Mouse (Mus musculus): ENCODE measurements around the gene Grin2a.

The Grin2a gene

DNA sequence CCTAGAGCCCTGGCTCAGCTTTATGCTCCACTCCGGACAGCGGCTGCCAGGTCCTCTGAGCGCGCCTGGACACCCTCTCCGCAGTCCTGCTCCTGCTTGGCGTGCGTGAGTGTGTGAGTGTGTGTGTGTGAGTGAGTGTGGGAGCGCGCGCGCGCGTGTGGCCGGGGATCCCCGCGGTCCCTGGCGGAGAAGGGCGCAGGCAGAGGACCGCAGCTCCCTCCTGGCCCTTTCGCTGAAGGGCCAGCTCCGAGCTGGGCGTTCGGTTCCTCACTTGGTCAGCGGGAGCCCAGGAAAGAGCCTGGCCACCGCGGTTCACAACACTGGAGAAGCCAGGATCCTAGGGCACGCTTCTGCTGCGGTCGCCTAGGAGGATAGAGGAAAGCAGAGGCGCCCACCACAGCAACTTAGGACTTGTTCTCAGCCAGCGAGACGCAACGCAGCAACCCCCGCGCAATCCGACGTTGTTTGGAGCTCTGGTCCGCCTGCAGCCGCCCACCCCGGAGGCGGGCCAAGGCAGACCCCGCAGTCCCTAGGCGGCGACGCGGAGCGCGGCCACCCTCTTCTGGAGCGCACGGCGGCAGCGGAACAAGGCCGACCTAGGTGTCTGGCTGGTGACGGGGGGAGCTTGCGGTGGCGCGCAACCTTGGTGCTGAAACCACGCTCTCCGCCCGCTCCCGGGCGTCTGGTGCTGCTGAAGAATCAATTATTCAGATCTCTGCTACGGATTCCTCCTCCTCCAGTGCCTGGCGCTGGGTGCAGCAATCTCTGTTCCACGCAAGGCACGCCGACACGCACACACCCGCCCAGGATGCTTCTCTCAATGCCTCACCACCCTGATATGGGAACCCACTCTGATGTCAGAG lies at the start of gene Grin2a:
Gene Grin2a, minus strand, starts transcription at position 610 of the 863 bp plus-strand sequence.
- peak; percentile 31 for DNase-seq (ENCODE audit: low spot score)

DNA sequence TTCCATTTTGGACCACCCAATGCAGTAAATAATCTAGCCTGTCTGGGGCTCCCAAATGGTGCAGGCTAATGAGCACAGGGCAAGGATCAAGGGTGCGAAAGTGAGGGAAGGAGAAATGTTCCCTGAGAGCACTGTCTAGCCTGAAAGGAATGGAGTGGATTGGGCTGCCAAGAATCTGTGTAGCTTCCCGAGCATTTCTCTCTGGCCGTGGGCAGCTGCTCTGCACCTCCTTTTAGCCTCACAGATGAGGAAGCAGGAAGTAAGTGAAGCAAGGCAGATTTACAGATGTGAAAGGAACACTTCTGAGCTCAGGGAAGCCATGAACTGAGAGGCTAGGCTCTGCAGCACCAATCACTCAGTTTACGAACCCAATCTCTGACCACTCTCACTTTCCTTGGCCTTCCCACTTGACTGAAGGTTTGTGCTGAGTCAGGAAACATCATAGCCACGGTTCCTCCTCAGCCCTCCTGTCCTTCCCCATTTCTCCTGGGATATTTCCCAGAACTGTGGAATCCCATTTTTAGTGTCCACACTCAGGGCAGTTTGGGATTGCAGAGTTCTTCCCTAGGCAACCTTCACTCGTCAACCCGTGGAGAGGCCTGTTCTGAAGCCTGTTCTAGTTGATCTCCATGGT lies 40.3 kb upstream of the Grin2a start:
- no peak for DNase-seq (ENCODE audit: low spot score)

- DNase-seq (ENCODE audit: low spot score), result no peak
These were observed 38.1 kb upstream of the Grin2a start for GRCm38 (mm10) chr16:10033416-10033979.

DNA sequence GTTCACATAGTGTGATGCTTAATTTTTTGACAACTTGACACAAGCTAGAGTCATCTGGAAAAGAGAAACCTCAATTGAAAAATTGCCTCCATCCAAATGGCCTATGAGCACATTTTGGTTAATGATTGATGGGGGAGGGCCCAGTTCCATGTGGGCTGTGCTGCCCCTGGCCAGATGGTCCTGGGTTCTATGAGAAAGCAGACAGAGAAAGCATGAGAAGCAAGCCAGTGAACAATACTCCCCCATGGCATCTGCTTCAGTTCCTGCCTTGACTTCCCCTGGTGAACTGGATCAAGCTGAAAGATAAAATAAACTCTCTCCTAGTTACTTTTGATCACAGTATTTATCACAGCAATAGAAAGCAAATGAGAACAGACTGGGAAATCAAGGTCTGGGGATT lies 36.5 kb upstream of the Grin2a start:
- DNase-seq (ENCODE audit: low spot score), result no peak

DNA sequence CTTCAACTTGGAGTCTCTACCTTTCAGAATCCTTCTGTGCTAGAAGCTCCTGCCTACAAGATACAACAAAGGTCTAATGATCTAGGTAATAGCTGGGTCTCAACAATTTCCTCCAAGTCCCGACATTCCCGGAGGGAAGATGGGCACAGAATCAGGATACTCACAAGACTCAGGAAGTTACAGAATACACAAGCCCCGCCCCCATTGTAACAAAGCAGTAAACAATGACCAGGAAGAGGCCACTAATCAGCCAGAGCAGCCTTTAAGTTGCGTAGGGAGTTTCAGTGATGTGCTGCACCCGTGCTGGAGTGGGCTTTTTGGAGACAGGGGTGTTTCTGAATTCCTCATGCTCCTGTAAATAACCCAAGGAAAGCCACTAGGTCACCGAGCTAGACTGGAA lies 31.4 kb upstream of the Grin2a start:
- DNase-seq (ENCODE audit: low spot score), result no peak

GRCm38 (mm10) chr16:10009743-10010142 lies 14.4 kb upstream of the Grin2a start:
- DNase-seq (ENCODE audit: low spot score), result no peak

- no peak for DNase-seq (ENCODE audit: low spot score)
These were observed 10.2 kb upstream of the Grin2a start for GRCm38 (mm10) chr16:10005606-10006005.

- no peak for DNase-seq (ENCODE audit: low spot score)
These were observed 8.7 kb upstream of the Grin2a start for GRCm38 (mm10) chr16:10004096-10004495.

DNA sequence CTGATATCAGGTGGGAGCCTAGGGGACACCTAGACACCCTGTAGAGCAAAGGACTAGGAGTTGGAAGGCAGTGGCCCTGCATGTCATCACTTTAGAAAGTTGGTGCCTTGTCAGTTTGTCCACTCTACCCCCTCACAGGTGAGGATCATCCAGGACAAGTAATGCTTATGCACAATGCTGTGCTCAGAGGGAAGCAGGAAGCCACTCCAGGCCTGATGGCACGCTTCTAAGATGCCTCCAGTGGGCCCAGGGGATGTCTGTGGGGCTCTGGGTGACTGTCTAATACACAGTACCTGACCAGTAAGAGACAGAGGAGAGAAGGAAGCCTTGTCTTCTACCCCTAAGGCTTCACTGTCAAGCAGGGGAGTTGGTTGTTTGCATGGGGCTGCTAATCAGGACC lies 7.6 kb upstream of the Grin2a start:
- DNase-seq (ENCODE audit: low spot score), result no peak

DNA sequence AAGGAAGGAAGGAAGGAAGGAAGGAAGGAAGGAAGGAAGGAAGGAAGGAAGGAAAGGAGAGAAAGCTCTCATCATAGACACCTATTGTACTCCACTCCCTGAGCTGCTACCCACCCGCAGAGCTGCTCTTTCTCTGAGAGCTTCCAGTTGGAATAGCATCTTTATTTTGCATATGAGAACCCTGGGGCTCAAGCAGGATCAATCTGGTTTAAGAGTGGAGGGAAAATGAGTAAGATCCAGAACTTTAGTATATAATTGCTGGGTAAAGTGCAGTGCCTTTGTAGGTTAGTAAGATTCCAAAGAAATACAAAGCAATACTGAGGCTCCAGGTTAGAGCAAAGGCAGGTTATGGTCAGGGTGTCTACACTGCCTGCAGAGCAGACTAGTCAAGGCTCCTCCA lies 6.2 kb upstream of the Grin2a start:
- no peak for DNase-seq (ENCODE audit: low spot score)

- DNase-seq (ENCODE audit: low spot score), result no peak
These were observed 4.6 kb upstream of the Grin2a start for GRCm38 (mm10) chr16:9999926-10000325.

DNA sequence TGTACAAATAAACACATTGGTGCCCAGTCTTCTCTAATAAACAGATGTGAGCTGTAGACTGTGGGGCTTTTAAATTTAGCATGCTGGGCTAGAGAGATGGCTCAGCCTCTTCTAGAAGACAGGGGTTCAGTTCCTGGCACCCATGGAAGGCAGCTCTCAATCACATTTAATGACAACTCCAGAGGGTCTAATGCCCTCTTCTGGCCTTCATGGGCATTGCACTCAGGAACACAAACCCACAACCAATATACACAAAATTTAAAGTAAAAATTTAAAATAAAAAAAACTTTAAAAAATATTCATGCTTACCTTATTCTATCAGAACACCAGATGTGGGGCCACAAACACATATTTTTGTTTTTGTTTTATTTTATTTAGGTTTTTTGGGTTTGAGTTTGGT lies 2.6 kb upstream of the Grin2a start:
- no peak for DNase-seq (ENCODE audit: low spot score)

DNA sequence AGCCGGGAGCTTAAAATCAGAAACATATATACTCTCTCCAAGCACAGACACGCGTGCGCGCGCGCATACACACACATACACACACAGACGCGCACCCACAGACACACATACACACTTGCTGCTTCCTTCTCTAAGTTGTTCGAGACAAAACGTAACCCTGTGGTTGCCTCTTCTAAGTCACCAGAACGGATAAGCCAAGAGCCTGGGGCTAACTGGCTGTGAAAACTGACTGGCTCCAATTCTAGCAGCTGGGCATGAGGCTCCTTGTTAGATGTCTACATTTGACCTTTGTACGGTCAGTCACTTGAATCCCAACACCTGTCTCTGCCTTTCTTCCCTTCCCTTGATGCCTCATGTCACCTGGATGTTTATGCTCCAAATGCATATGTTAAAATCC lies 452 bp upstream of the Grin2a start:
- DNase-seq (ENCODE audit: low spot score), result no peak

DNA sequence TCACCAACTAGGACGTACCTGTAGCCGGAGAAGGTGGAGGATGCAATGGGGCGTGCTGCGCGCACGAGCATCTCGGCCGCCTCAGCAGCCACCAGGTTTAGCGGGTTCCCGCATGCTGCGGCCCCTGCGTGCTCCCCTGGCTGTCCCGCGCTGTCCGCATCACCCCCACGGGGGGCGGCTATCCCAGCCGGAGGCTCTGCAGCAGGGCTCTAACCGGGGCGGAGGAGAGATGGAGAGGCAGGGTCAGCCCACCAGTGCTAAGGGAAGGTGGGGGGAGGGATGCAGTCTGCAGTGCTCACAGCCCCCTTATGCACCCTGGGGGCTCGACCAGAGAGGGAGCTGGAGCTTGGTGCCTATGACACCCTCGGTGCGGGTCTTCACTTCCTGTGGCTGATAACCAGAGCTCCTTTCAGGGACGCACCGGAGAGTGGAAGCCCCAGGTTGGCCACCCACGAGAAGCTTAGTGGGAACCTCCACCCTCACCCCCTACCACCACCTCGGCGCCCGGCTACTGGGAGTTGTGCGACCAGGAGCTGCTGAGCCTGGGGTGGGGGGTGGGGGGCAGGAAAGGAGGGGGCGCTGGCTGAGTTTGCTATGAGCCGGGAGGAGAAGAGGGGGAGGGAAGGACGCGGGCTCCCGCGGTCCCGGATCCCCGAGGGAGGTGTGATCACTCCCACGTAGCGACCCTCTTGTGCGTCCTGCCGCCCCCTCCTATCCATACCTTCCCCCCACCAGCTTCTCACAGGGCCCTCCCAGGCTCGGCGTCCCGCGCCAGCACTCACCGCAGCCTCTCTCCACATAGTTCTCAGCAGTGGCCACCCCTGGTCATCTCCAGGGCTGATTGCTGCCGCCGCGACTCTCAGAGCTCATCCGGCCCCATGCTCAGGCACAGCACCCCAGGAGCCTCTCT lies 1.1 kb downstream of the Grin2a start:
- no peak for DNase-seq (ENCODE audit: low spot score)

DNA sequence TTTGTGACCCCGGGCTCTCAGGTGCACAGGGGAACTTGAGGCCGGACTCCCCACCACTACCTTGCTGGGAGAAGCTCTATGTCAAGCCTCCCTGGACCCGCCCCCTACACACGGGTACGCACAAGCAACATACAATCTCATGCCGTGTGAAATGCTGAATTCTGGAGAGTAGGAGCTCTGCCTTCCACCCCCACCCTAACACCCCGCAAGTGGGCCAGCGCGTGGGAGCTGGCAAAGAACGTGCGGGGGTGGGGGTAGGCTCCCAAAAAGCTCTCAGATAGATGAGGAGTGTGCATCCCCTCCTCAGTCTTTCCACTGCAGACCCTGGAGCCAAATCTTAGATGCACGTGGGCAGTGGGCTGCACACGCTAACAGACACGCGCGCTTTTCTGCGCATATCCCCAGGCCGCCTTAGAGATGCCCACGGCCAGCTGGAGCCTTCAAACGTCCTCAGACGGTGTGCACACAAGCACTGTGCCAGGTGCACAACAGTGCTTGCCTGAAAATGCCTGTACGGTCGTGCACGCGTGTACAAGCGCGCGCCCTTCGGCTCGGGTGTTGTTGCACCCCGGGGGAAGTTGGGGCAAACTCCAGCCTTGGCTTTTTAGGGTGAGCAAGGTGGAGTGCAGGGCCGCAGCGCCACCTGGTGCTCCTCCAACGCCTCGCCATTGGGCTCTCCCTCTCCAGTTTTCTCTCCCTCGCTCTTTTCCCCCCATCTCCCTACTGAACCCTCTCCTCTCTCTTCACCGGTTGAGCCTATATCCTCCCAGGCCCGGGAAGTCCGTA lies 1.9 kb downstream of the Grin2a start:
- DNase-seq (ENCODE audit: low spot score), result peak; percentile 79

GRCm38 (mm10) chr16:9992773-9993221 lies 2.6 kb downstream of the Grin2a start:
- DNase-seq (ENCODE audit: low spot score), result peak; percentile 8

DNA sequence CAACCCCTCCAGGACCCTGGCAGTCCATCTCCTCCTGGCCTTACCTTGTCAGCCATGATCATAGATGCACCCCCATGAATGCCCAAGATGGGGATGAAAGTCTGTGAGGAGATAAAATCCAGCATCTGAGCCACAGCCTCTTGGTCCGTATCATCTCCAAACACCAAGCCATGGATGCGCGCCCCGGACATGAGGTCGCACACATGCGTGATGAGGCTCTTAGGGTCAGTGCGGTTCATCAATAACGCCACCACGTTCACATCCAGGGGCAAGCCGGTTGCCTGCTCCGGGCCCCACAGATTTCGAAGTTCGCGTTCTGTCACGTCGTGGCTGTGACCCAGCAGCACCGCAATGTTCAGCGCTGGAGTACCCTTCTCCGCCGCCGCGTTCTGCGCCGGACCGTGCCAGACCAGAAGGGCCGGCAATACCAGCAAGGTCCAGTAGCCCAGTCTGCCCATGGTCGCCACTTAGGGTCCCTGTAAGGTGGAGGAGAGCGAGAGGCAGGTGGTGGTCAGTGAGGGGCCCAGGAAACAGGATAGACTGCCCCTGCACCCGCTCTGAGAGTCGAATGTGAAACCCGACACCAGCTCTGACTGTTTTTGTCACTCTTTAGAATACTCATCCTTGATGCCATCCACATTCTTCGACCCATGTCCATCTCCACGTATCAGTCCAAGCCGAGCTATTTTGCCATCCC lies 3.1 kb downstream of the Grin2a start:
- DNase-seq (ENCODE audit: low spot score), result no peak

- no peak for DNase-seq (ENCODE audit: low spot score)
These were observed 10.3 kb downstream of the Grin2a start for GRCm38 (mm10) chr16:9985041-9985440.

DNA sequence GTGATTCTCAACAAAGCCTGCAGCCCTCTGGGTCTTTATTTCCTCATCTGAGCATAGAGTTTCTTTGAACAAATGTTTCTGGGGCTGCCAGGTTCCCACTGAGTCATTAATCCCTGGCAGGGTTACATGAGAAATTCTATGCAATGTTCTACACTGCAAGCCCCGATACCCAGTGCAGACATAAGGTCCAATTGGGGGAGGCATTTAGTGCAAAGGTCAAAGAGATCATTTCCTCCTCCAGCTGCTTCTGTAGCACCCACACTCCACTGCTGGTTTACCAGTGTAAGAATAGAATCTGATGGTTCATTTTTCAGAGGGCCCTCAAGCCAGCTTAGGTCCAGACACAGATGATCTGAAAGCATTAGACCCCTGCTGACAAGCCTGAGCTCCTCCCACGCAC lies 14.7 kb downstream of the Grin2a start:
- DNase-seq (ENCODE audit: low spot score), result no peak

- DNase-seq (ENCODE audit: low spot score), result no peak
These were observed 17.2 kb downstream of the Grin2a start for GRCm38 (mm10) chr16:9978173-9978572.

- DNase-seq (ENCODE audit: low spot score), result no peak
These were observed 22.7 kb downstream of the Grin2a start for GRCm38 (mm10) chr16:9972705-9973104.

All from retina, embryonic 14.5 days (tissue).